Comparison of ENCODE assay signal across 9 mouse cellular contexts in the genomic region with DNA sequence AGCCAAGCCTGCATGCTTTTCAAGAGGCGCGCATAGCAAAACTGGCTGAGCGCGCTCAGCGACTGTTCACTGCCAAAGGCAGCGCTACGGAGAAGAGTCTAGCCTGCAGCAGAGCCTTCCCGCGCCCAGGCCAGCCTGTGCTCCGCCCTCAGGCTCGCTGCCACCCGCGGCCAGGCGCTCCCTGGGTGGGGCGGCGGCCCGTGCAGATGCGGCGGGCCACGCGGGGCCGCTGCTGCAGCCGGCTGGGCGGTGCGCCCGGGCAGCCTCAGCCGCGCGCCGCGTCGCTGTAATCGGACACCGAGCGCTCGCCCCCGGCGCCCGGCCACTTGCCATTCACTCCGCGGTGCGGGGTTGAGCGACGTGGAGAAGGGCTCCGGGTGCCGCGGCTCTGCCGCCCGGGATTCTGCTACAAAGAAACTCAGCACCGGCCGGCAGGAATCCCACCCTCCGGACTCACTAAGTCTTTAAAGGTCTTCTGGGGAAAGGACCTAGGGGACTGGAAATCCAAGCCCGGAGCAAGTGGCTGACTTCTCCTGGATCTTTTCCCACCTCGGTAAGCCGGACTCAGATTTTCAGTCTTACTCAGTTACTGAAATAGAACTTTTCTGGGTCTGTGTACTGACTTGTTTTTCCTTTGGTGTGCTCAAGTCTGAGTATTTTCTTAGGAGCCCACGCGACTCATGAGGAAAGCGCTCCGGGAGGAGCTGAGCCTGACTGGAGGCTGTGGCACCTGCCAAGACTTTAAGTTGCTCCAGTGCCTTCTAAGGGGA. TPM values are rescaled to one million over a fixed set of nuclear protein-coding genes. Genes with fewer than 3 reads are reported as not detected.
A peak's percentile ranks its signal among the peaks of the same experiment; 100 is the strongest.
DNase-seq lines count a peak whose midpoint lies in the region; ATAC-seq and TF ChIP-seq lines count a peak whose summit lies in the region.
"Had no signal": no experiment of that assay in that cellular context is flagged by ENCODE, and none has a peak within 500 bp of the region (broad histone marks: within the 10 kb centered on the region; RNA-seq: fewer than 3 reads in every experiment).

No protein-coding gene starts in this region.

- no peak for TF ChIP-seq POLR2A in myocyte (IDR thresholded peaks at IDR 0.05; ENCODE audit: insufficient read length, low read depth)

- no peaks in the 10 kb centered on the region for H3K9me3 ChIP-seq in erythroblast, embryonic 14.5 days (ENCODE audit: control insufficient read depth, low read length)
- H3K9me3 ChIP-seq in heart, embryonic 10.5 days, result no peaks in the 10 kb centered on the region
- H3K9me3 ChIP-seq in liver, embryonic 12.5 days (replicated peaks), result no peaks in the 10 kb centered on the region

- no peaks in the 10 kb centered on the region for H3K79me2 ChIP-seq in myocyte (ENCODE audit: control insufficient read depth, insufficient read depth)

- peak; percentile 44; the same call in 1 of the 2 replicates for ATAC-seq in liver, embryonic 12.5 days

- DNase-seq in layer of hippocampus, adult 11-12 months (ENCODE audit: low spot score), result peak; percentile 8
- DNase-seq in layer of hippocampus, adult 9-10 months (ENCODE audit: low spot score), result no peak
- DNase-seq in heart, embryonic 10.5 days (ENCODE audit: low spot score), result peak; percentile 81
- peak; percentile 73 for DNase-seq in kidney, adult 9 months
- peak; percentile 3 for DNase-seq in thymus, postnatal 0 days (ENCODE audit: low spot score)

- no peaks in the 10 kb centered on the region for H3K4me1 ChIP-seq in erythroblast, embryonic 14.5 days (ENCODE audit: control insufficient read depth)
- no peaks in the 10 kb centered on the region for H3K4me1 ChIP-seq in heart, embryonic 10.5 days
- no peaks in the 10 kb centered on the region for H3K4me1 ChIP-seq in liver, embryonic 12.5 days

- peak overlapping the region; percentile 86 for H3K27ac ChIP-seq in heart, embryonic 10.5 days
- H3K27ac ChIP-seq in liver, embryonic 12.5 days, result no peak overlapping the region

- under 1% methylated on average over 59 of the region's 59 CpGs for WGBS in heart, embryonic 10.5 days
- 2% methylated on average over 59 of the region's 59 CpGs for WGBS in liver, embryonic 12.5 days (ENCODE audit: insufficient replicate concordance)

- H3K27me3 ChIP-seq in erythroblast, embryonic 14.5 days (ENCODE audit: control insufficient read depth), result peaks cover 27% of the 10 kb centered on the region
- no peaks in the 10 kb centered on the region for H3K27me3 ChIP-seq in heart, embryonic 10.5 days (ENCODE audit: insufficient read depth, poor library complexity, severe bottlenecking)
- peaks cover 31% of the 10 kb centered on the region for H3K27me3 ChIP-seq in liver, embryonic 12.5 days (replicated peaks)
- H3K27me3 ChIP-seq in myocyte (ENCODE audit: control insufficient read depth, insufficient read depth, insufficient read length), result no peaks in the 10 kb centered on the region
- H3K27me3 ChIP-seq: CH12.LX had no signal

- H3K4me3 ChIP-seq in erythroblast, embryonic 14.5 days (replicated peaks), result peak overlapping the region; percentile 16
- H3K4me3 ChIP-seq in heart, embryonic 10.5 days, result peak overlapping the region; percentile 73
- peak overlapping the region; percentile 49 for H3K4me3 ChIP-seq in liver, embryonic 12.5 days
- H3K4me3 ChIP-seq in myocyte, result peak overlapping the region; percentile 41

- peak overlapping the region; percentile 61 for H3K4me2 ChIP-seq in liver, embryonic 12.5 days
- H3K4me2 ChIP-seq in myocyte (ENCODE audit: low read depth), result peak overlapping the region; percentile 95

- H3K9ac ChIP-seq in liver, embryonic 12.5 days, result no peak overlapping the region

- peak overlapping the region; percentile 55 for H3ac ChIP-seq in myocyte (ENCODE audit: control insufficient read depth, insufficient read length)

- H3K36me3 ChIP-seq in erythroblast, embryonic 14.5 days (ENCODE audit: control insufficient read depth), result no peaks in the 10 kb centered on the region
- no peaks in the 10 kb centered on the region for H3K36me3 ChIP-seq in heart, embryonic 10.5 days
- H3K36me3 ChIP-seq in liver, embryonic 12.5 days, result no peaks in the 10 kb centered on the region
- no peaks in the 10 kb centered on the region for H3K36me3 ChIP-seq in myocyte (ENCODE audit: control insufficient read depth, insufficient read depth)

TF ChIP-seq in myocyte, 11 proteins besides CTCF, POLR2A, EP300 and RAD21:
- TF ChIP-seq MYOG (IDR thresholded peaks at IDR 0.05; ENCODE audit: control insufficient read depth in 1 of 3, insufficient read depth in 1 of 3, insufficient read length in 2 of 3, low read depth in 2 of 3) (peak in 2 of 3 experiments; percentile 16 to 68), MYOD1 (IDR thresholded peaks at IDR 0.05; ENCODE audit: control insufficient read depth in 1 of 3, insufficient read length in 2 of 3, low read depth in 2 of 3) (peak in 2 of 3 experiments; percentile 31 to 74), POLR2AphosphoS2 (IDR thresholded peaks at IDR 0.05; ENCODE audit: insufficient read length, low read depth) (no peak), TCF3 (IDR thresholded peaks at IDR 0.05; ENCODE audit: insufficient read length, low read depth) (peak; percentile 49), E2F4 (IDR thresholded peaks at IDR 0.05; ENCODE audit: insufficient read depth) (no peak)

RNA-seq across cellular contexts. Expression of a gene that starts 0.5 kb away (rescaled TPM):
- polyA plus RNA-seq in erythroblast, embryonic 14.5 days (2012), result 0.05 TPM in 1 of 2 replicates, not detected in the other
- polyA plus RNA-seq in heart, embryonic 10.5 days (2016; fragmentation: Nextera tagmentation; extraction: Ambion mirVana), result 25.5 and 28.3 TPM in 2 replicates
- polyA plus RNA-seq in liver, embryonic 12.5 days (2016; fragmentation: Nextera tagmentation; extraction: Ambion mirVana), result 1.2 TPM in 2 replicates
- 2.2 TPM for polyA plus RNA-seq in myocyte (2012; fragmentation: generic; extraction: Trizol)
- 3.6 TPM in 2 replicates for polyA plus RNA-seq in thymus, postnatal 0 days (2015; fragmentation: Nextera tagmentation; extraction: Ambion mirVana)

Comparison
In these comparisons a context has a peak if more than half of its experiments do, and no peak if none do; other contexts are left out.
1. H3K4me3 ChIP-seq: peak in every context shown above with its lines; median percentile 73 in heart, embryonic 10.5 days; 49 in liver, embryonic 12.5 days; 41 in myocyte; 16 in erythroblast, embryonic 14.5 days.